ENCODE assay signal across 19 mouse cellular contexts in the genomic region with DNA sequence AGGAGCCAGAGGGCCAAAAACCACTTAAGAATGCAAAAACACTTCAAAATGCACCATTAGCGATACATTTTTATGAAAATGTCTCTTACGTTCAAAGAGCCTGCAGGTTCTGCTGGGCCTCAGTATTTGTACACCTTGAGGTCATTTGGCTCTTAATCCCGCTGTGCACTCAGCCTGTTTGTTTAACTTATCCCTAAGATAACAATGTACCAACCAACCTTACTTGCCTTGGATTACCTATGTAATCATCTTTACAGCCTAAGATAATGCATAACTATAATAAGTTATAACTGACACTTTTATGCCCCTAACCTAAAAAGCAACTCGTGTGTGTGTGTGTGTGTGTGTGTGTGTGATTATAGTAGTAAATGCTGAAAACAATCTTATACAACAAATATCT.
"Had no signal": no experiment of that assay in that cellular context is flagged by ENCODE, and none has a peak within 500 bp of the region (broad histone marks: within the 10 kb centered on the region; RNA-seq: fewer than 3 reads in every experiment).

No protein-coding gene starts in this region.

- H3K9ac ChIP-seq: lung, embryonic 14.5 days; midbrain, embryonic 12.5 days; neural tube, embryonic 13.5 days; neural tube, embryonic 15.5 days; stomach, embryonic 15.5 days had no signal

- H3K4me2 ChIP-seq: lung, embryonic 14.5 days; midbrain, embryonic 12.5 days; neural tube, embryonic 13.5 days; neural tube, embryonic 15.5 days; stomach, embryonic 15.5 days had no signal

- ATAC-seq: midbrain, embryonic 16.5 days had no signal

- DNase-seq: lung, adult 18-20 months; lung, embryonic 14.5 days; lung, postnatal 10 days; lung, postnatal 4 days; midbrain, embryonic 14.5 days; retina, postnatal 1 day; right cerebral cortex, adult 18-20 months; right cerebral cortex, postnatal 25 days; right cerebral cortex, postnatal 4 days; spleen, adult 18-20 months; thymus, adult 18-20 months; thymus, postnatal 14 days; thymus, postnatal 36 days had no signal

- H3K4me3 ChIP-seq: midbrain, embryonic 12.5 days; myocyte; neural tube, embryonic 13.5 days; neural tube, embryonic 15.5 days; stomach, embryonic 15.5 days had no signal

- H3K36me3 ChIP-seq: midbrain, embryonic 12.5 days; stomach, embryonic 15.5 days had no signal

- H3K27me3 ChIP-seq: midbrain, embryonic 12.5 days; neural tube, embryonic 13.5 days; neural tube, embryonic 15.5 days; stomach, embryonic 15.5 days had no signal

- H3K9me3 ChIP-seq: midbrain, embryonic 12.5 days; neural tube, embryonic 13.5 days; neural tube, embryonic 15.5 days; stomach, embryonic 15.5 days had no signal

- H3K27ac ChIP-seq: midbrain, embryonic 12.5 days; neural tube, embryonic 13.5 days; neural tube, embryonic 15.5 days; stomach, embryonic 15.5 days had no signal

- H3K4me1 ChIP-seq: midbrain, embryonic 12.5 days; neural tube, embryonic 13.5 days; neural tube, embryonic 15.5 days had no signal
